Mouse (Mus musculus) E14TG2a.4 (cell line): Measurements from ENCODE around the gene Ppp1r15a.

Source experiments
- H3K27me3 ChIP-seq: 2 replicates; pipeline ENCODE4 v1.6.1; 2014; ENCODE audit warnings: low read length, control low read depth; ENCODE audit not compliant: insufficient read depth
- H3K36me3 ChIP-seq: 2 replicates; pipeline ENCODE4 v1.6.1; 2014; ENCODE audit warnings: low read length, control low read depth; ENCODE audit not compliant: insufficient read depth
- H3K4me1 ChIP-seq: replicated peaks from 2 replicates; pipeline ENCODE4 v1.6.1; 2014; ENCODE audit warnings: low read depth, low read length, control low read depth
- H3K4me3 ChIP-seq: replicated peaks from 2 replicates; pipeline ENCODE4 v1.5.1; 2014; ENCODE audit warnings: mild to moderate bottlenecking, low read length
- H3K9me3 ChIP-seq: 2 replicates; pipeline ENCODE4 v1.6.1; 2014; ENCODE audit warnings: low read length, control low read depth
- CTCF ChIP-seq: conservative IDR thresholded peaks from 2 replicates; pipeline ENCODE4 v1.5.1; 2014; ENCODE audit warnings: low read length
- NANOG ChIP-seq: IDR thresholded peaks from 2 replicates; pipeline ENCODE4 v1.6.1; 2014; ENCODE audit warnings: borderline replicate concordance, low read length, mixed read lengths
- POU5F1 ChIP-seq: IDR thresholded peaks from 2 replicates; pipeline ENCODE4 v1.6.1; 2014; ENCODE audit warnings: low read length, borderline replicate concordance

Gene Ppp1r15a

GRCm38 (mm10) chr7:45515436-45515835 lies 10.6 kb downstream of the Ppp1r15a start:
- Histone ChIP-seq H3K9me3 (no peaks in the 10 kb centered on the region), H3K4me1 (peaks cover 64% of the 10 kb centered on the region), H3K27me3 (no peaks in the 10 kb centered on the region), H3K36me3 (no peaks in the 10 kb centered on the region), H3K4me3 (peak overlapping the region; percentile 1; the same call in 1 of the 2 replicates)
- TF ChIP-seq POU5F1 (no peak), CTCF (no peak), NANOG (no peak)

DNA sequence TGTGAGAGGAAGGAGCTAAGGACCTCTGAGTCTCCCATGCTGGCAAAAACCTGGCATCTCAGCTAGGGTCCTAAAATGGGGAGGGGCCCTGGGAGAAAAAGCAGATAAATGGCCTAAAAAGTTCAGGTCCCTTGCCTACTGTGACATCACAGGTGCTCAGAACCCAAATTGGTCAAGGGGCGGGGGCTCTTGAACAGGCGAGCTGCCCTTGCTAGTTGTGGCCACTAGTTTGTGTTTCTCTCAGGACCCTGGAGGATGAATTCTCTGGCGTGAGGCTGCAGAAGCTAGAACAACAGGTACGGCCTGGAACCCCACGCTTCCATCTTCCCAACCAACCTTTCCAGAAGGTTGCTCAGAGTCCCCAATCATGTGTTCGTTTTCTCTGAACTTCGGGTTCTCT lies 11.7 kb downstream of the Ppp1r15a start:
- Histone ChIP-seq H3K36me3 (no peaks in the 10 kb centered on the region), H3K4me3 (peak overlapping the region; percentile 39), H3K9me3 (no peaks in the 10 kb centered on the region), H3K4me1 (peaks cover 65% of the 10 kb centered on the region), H3K27me3 (no peaks in the 10 kb centered on the region)
- TF ChIP-seq POU5F1 (no peak), CTCF (no peak), NANOG (no peak)

DNA sequence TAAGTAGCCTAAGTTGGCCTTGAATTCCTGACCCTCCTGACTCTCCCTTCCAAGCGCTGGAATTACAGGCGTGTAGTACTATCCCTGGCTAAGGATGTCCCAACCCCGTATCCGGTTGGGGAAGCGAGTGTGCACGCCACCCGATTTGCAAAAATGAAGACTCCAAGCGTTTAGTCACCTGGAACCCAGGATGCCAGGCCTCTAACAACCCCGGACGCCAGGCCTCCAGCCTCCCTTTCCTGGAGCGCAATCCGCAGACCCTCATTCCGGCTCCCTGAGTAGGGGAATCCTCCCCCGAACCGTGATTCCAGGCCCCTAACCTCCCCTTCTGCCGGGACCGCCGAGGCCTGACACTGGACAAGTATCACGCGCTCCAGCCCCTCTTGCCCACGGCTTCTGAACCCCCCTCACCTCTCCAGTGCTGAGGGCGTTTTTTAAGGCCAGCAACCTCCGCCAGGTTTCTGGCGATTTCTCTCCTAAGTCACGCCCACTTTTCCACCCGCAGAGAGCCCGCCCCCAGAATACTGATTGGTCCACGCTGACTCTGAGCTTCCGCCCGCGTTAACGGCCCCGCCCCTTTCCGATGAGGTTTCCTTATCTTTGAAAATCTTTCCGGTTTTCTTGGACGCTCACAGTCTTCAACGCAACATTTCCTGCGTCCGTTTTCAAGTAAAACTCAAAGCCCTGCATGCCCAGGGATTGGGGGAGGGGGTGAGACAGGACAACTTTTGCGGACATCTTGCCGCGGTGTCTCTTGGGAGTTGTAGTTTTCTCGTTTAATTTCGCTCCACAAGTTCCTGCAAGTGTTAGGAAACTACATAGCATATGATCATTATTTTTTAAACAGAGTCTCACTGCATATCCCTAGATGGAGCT lies 15.9 kb downstream of the Ppp1r15a start, which contains the start of gene Nucb1:
Nucb1 (minus strand) TSS at position 495 of the 876 bp plus-strand sequence.
- H3K27me3 ChIP-seq = no peaks in the 10 kb centered on the region
- TF ChIP-seq NANOG (no peak), POU5F1 (no peak), CTCF (no peak)
- H3K4me3 ChIP-seq = peak within 1 kb of the TSS; percentile 89

DNA sequence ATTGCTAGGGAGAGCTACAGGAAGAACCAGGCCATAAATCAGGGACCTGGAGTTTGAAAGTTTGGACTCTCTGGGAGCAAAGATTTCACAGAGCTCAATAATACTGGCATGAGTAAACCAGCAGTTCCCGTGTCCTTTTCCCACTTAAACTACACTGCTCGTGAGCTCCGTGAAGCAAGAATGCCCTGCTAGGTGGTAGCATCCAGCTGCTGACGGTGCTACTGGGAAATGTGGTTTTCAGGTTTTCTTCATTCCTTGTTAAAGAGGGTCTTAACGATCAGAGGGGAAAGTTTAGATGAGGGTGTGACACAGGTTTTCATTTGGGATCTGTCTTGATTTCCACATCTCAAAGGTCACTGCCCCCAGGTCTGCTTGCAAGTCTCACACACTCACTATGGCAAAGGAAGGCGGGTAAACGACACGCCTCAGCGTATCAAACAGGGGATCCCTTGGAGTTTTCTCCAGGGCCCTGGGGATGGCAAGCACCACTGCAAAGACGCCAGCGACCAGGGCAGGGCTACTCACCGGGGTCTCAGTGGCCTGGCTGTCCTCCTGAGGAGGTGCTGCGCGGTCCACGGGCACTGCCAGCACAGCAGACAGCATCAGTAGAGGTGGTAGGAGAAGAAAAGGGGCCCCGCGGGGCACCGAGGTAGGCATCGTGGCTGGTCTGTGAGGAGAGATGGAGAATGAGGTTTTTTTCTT lies 16.7 kb downstream of the Ppp1r15a start:
- peak overlapping the region; percentile 89 for H3K4me3 ChIP-seq
- H3K36me3 ChIP-seq = peaks cover 43% of the 10 kb centered on the region
- peaks cover 33% of the 10 kb centered on the region for H3K4me1 ChIP-seq
- no peaks in the 10 kb centered on the region for H3K9me3 ChIP-seq
- no peaks in the 10 kb centered on the region for H3K27me3 ChIP-seq
- no peak for TF ChIP-seq POU5F1
- no peak for TF ChIP-seq CTCF
- no peak for TF ChIP-seq NANOG

More for the DNA sequence above, 15.9 kb downstream of the Ppp1r15a start, which contains the start of gene Nucb1:
- peaks cover 36% of the 10 kb centered on the region for H3K36me3 ChIP-seq
- no peaks in the 10 kb centered on the region for H3K9me3 ChIP-seq
- peaks cover 42% of the 10 kb centered on the region for H3K4me1 ChIP-seq

- TF ChIP-seq CTCF (no peak), POU5F1 (no peak), NANOG (no peak)
- Histone ChIP-seq H3K9me3 (no peaks in the 10 kb centered on the region), H3K27me3 (no peaks in the 10 kb centered on the region), H3K4me1 (peaks cover 26% of the 10 kb centered on the region), H3K4me3 (no peak overlapping the region), H3K36me3 (peaks cover 49% of the 10 kb centered on the region)
Observed at GRCm38 (mm10) chr7:45508561-45508960, 17.5 kb downstream of the Ppp1r15a start.

- Histone ChIP-seq H3K9me3 (no peaks in the 10 kb centered on the region), H3K27me3 (no peaks in the 10 kb centered on the region), H3K4me1 (peaks cover 28% of the 10 kb centered on the region), H3K4me3 (no peak overlapping the region), H3K36me3 (peaks cover 57% of the 10 kb centered on the region)
- TF ChIP-seq NANOG (no peak), CTCF (no peak), POU5F1 (no peak)
Observed at GRCm38 (mm10) chr7:45507583-45507982, 18.5 kb downstream of the Ppp1r15a start.

- Histone ChIP-seq H3K4me3 (no peak overlapping the region), H3K27me3 (no peaks in the 10 kb centered on the region), H3K9me3 (no peaks in the 10 kb centered on the region), H3K4me1 (peaks cover 48% of the 10 kb centered on the region), H3K36me3 (peaks cover 81% of the 10 kb centered on the region)
- TF ChIP-seq NANOG (no peak), POU5F1 (no peak), CTCF (no peak)
Observed at GRCm38 (mm10) chr7:45498427-45498826, 27.6 kb downstream of the Ppp1r15a start.

DNA sequence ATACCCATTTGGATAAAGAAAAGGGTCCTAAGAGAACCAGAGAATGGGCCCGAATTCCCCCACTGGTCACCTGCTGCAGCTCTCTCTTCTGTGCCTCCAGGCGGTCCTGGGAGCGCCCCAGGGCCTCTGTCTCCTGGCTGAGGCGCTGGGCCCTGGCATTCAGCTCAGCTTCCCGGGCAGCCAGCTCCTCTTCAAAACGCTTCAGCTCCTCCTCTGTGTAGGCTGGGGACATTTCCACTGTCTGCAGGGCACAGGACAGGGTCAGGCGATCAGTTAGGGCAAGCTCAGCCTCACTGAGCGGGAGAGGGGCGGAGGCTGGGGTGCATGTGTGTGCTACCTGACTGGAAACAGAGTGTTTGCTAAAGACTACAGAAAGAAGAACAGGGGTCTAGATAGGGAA lies 31.5 kb downstream of the Ppp1r15a start:
- TF ChIP-seq CTCF (no peak), POU5F1 (no peak), NANOG (no peak)

More for the DNA sequence above, 31.5 kb downstream of the Ppp1r15a start:
- H3K4me1 ChIP-seq = peaks cover 66% of the 10 kb centered on the region
- H3K4me3 ChIP-seq = peak overlapping the region; percentile 64
- H3K27me3 ChIP-seq = no peaks in the 10 kb centered on the region
- peaks cover 76% of the 10 kb centered on the region for H3K36me3 ChIP-seq
- no peaks in the 10 kb centered on the region for H3K9me3 ChIP-seq
